Mouse (Mus musculus) effector memory CD4-positive, alpha-beta T cell, adult 7 months (primary cell): Measurements from ENCODE around the gene Ugt1a1. TPM values are rescaled to one million over a fixed set of nuclear protein-coding genes. Genes with fewer than 3 reads are reported as not detected.

Source experiments
- polyA plus RNA-seq: library from polyadenylated mRNA; unstranded; fragments of 100-300 nt; shearing (Covaris generic); gene quantifications from one replicate; pipeline ENCODE4 v1.2.1, GENCODE M21; 2017

Ugt1a1 gene
- polyA plus RNA-seq, result not detected

GRCm38 (mm10) chr1:88211812-88212211, at the start of gene Ugt1a1:
TSS of gene Ugt1a1 (plus strand) at chr1:88211959.

GRCm38 (mm10) chr1:88165711-88166110, 46.0 kb upstream of the Ugt1a1 start, which contains the start of gene Ugt1a5:
TSS of gene Ugt1a5 (plus strand) at chr1:88166012.

GRCm38 (mm10) chr1:88200456-88200855, 11.3 kb upstream of the Ugt1a1 start, which contains the start of gene Ugt1a2:
TSS of gene Ugt1a2 (plus strand) at chr1:88200601.

GRCm38 (mm10) chr1:88205294-88205922, 6.4 kb upstream of the Ugt1a1 start, which contains the start of gene Dnajb3:
TSS of gene Dnajb3 (minus strand) at chr1:88205782.

GRCm38 (mm10) chr1:88226670-88227379, 15.1 kb downstream of the Ugt1a1 start, which contains the start of gene Mroh2a:
TSS of gene Mroh2a (plus strand) at chr1:88226986.

Other genes starting within 250 kb of the Ugt1a1 start
- gene Usp40, start 203.4 kb upstream of the Ugt1a1 start, polyA plus RNA-seq, result 14.5 TPM
- not detected for gene Ugt1a10, start 156.6 kb upstream of the Ugt1a1 start, polyA plus RNA-seq
- gene Ugt1a9, start 141.2 kb upstream of the Ugt1a1 start, polyA plus RNA-seq, result not detected
- gene Ugt1a8, start 124.1 kb upstream of the Ugt1a1 start, polyA plus RNA-seq, result not detected
- 0.16 TPM for gene Ugt1a7c, start 116.9 kb upstream of the Ugt1a1 start, polyA plus RNA-seq
- gene Ugt1a6b, start 108.7 kb upstream of the Ugt1a1 start, polyA plus RNA-seq, result not detected
- 1.1 TPM for gene Ugt1a6a, start 77.2 kb upstream of the Ugt1a1 start, polyA plus RNA-seq
- not detected for gene Ugt1a5, start 45.9 kb upstream of the Ugt1a1 start, polyA plus RNA-seq
- gene Ugt1a2, start 11.4 kb upstream of the Ugt1a1 start, polyA plus RNA-seq, result 0.56 TPM
- not detected for gene Dnajb3, start 6.2 kb upstream of the Ugt1a1 start, polyA plus RNA-seq
- 2.7 TPM for gene Mroh2a, start 15.0 kb downstream of the Ugt1a1 start, polyA plus RNA-seq
- gene Hjurp, start 65.7 kb downstream of the Ugt1a1 start, polyA plus RNA-seq, result 90.0 TPM
- gene Trpm8, start 65.7 kb downstream of the Ugt1a1 start, polyA plus RNA-seq, result not detected
- gene Spp2, start 195.0 kb downstream of the Ugt1a1 start, polyA plus RNA-seq, result not detected